Mouse (Mus musculus) embryonic facial prominence, embryonic 15.5 days (tissue): ENCODE measurements around the gene Fto. TPM values are rescaled to one million over a fixed set of nuclear protein-coding genes. Genes with fewer than 3 reads are reported as not detected.

Source experiments
- ATAC-seq: fragments of 200-750 bp; cut with Nextera tagmentation; 2 replicates; pipeline ENCODE4 v1.8.0; 2017; ENCODE audit warnings: low read depth, moderate TSS enrichment; ENCODE audit not compliant: insufficient number of reproducible peaks, low FRiP score, low TSS enrichment
- H3K27ac ChIP-seq: fragments of 300-500 bp; sonication (generic); replicated peaks from 2 replicates; pipeline ENCODE4 v1.5.1; 2015; ENCODE audit warnings: mild to moderate bottlenecking, inconsistent platforms
- H3K27me3 ChIP-seq: fragments of 300-500 bp; sonication (generic); 2 replicates; pipeline ENCODE4 v1.6.1; 2015; ENCODE audit warnings: inconsistent platforms
- H3K36me3 ChIP-seq: fragments of 300-500 bp; sonication (generic); 2 replicates; pipeline ENCODE4 v1.6.1; 2015; ENCODE audit warnings: mild to moderate bottlenecking, inconsistent platforms
- H3K4me1 ChIP-seq: fragments of 300-500 bp; sonication (generic); 2 replicates; pipeline ENCODE4 v1.6.1; 2015; ENCODE audit warnings: inconsistent platforms
- H3K4me2 ChIP-seq: fragments of 300-500 bp; sonication (generic); replicated peaks from 2 replicates; pipeline ENCODE4 v1.6.1; 2015; ENCODE audit warnings: mild to moderate bottlenecking, inconsistent platforms
- H3K4me3 ChIP-seq: fragments of 300-500 bp; sonication (generic); replicated peaks from 2 replicates; pipeline ENCODE4 v1.5.1; 2015; ENCODE audit warnings: mild to moderate bottlenecking, inconsistent platforms
- H3K9ac ChIP-seq: fragments of 300-500 bp; sonication (generic); 2 replicates; pipeline ENCODE4 v1.6.1; 2015; ENCODE audit warnings: inconsistent platforms
- H3K9me3 ChIP-seq: fragments of 300-500 bp; sonication (generic); replicated peaks from 2 replicates; pipeline ENCODE4 v1.6.1; 2016; ENCODE audit warnings: inconsistent platforms
- WGBS: fragments of 180-500 bp; shearing (Covaris S2); methylation state at CpG from one replicate; pipeline ENCODE4 v1.1.7; 2015; 5-methylcytosine and 5-hydroxymethylcytosine counted together
- polyA plus RNA-seq: library from polyadenylated mRNA; unstranded; fragments of >200 nt; fragmentation: Nextera tagmentation; extraction: Ambion mirVana; gene quantifications from 2 replicates; pipeline ENCODE4 v1.2.1, GENCODE M21; 2015

Fto gene
- polyA plus RNA-seq, 1 experiment from 2014 or later = 111 TPM

GRCm38 (mm10) chr8:91286237-91286636 lies 27.1 kb upstream of the Fto start:
- 64% methylated on average over 8 of the region's 8 CpGs for WGBS
- no peaks in the 10 kb centered on the region for H3K36me3 ChIP-seq
- no peak overlapping the region for H3K9ac ChIP-seq
- no peak for ATAC-seq
- no peak overlapping the region for H3K4me2 ChIP-seq
- no peaks in the 10 kb centered on the region for H3K27me3 ChIP-seq
- no peak overlapping the region for H3K27ac ChIP-seq
- H3K9me3 ChIP-seq = no peaks in the 10 kb centered on the region
- peaks cover 27% of the 10 kb centered on the region for H3K4me1 ChIP-seq
- H3K4me3 ChIP-seq = no peak overlapping the region

- H3K27ac ChIP-seq = no peak overlapping the region
- no peaks in the 10 kb centered on the region for H3K27me3 ChIP-seq
- WGBS = 45% methylated on average over 4 of the region's 4 CpGs
- no peak overlapping the region for H3K4me2 ChIP-seq
- H3K4me1 ChIP-seq = peaks cover 15% of the 10 kb centered on the region; the same call in 1 of the 2 replicates
- no peaks in the 10 kb centered on the region for H3K36me3 ChIP-seq
- no peak overlapping the region for H3K9ac ChIP-seq
- H3K4me3 ChIP-seq = no peak overlapping the region
- no peak for ATAC-seq
- no peaks in the 10 kb centered on the region for H3K9me3 ChIP-seq
These were observed 22.7 kb upstream of the Fto start for GRCm38 (mm10) chr8:91290576-91290975.

- 33% methylated on average over 5 of the region's 5 CpGs for WGBS
- no peak overlapping the region for H3K9ac ChIP-seq
These were observed 17.5 kb upstream of the Fto start for GRCm38 (mm10) chr8:91295786-91296185.

GRCm38 (mm10) chr8:91298672-91299071 lies 14.7 kb upstream of the Fto start:
- Histone ChIP-seq H3K4me1 (0 out of 2 replicates have a peak, but pooled peaks cover 4% of the 10 kb centered on the region), H3K4me3 (no peak overlapping the region), H3K27me3 (no peaks in the 10 kb centered on the region), H3K4me2 (no peak overlapping the region), H3K9me3 (no peaks in the 10 kb centered on the region), H3K9ac (no peak overlapping the region), H3K27ac (no peak overlapping the region), H3K36me3 (peaks cover 22% of the 10 kb centered on the region; the same call in 1 of the 2 replicates)
- WGBS = 74% methylated on average over 2 of the region's 2 CpGs
- ATAC-seq = no peak

More at GRCm38 (mm10) chr8:91295786-91296185, 17.5 kb upstream of the Fto start:
- Histone ChIP-seq H3K27me3 (no peaks in the 10 kb centered on the region), H3K9me3 (no peaks in the 10 kb centered on the region), H3K27ac (no peak overlapping the region), H3K4me3 (no peak overlapping the region), H3K4me1 (peaks cover 6% of the 10 kb centered on the region; the same call in 1 of the 2 replicates), H3K36me3 (peaks cover 13% of the 10 kb centered on the region; the same call in 1 of the 2 replicates), H3K4me2 (no peak overlapping the region)
- no peak; the same call in 1 of the 2 replicates for ATAC-seq

- 0 out of 2 replicates have a peak, but pooled peaks cover 3% of the 10 kb centered on the region for H3K4me1 ChIP-seq
- H3K27ac ChIP-seq = peak overlapping the region; percentile 65; the same call in 1 of the 2 replicates
- no peaks in the 10 kb centered on the region for H3K27me3 ChIP-seq
- peaks cover 17% of the 10 kb centered on the region; the same call in 1 of the 2 replicates for H3K36me3 ChIP-seq
- H3K9me3 ChIP-seq = no peaks in the 10 kb centered on the region
- no peak for ATAC-seq
- 48% methylated on average over 17 of the region's 17 CpGs for WGBS
- no peak overlapping the region for H3K4me3 ChIP-seq
- H3K4me2 ChIP-seq = no peak overlapping the region
- no peak overlapping the region for H3K9ac ChIP-seq
These were observed 8.6 kb upstream of the Fto start for GRCm38 (mm10) chr8:91304481-91305386.

- H3K9me3 ChIP-seq = no peaks in the 10 kb centered on the region
- peaks cover 18% of the 10 kb centered on the region for H3K4me1 ChIP-seq
- H3K4me3 ChIP-seq = peak overlapping the region; percentile 80
- peak overlapping the region; percentile 47; the same call in 1 of the 2 replicates for H3K9ac ChIP-seq
- no peaks in the 10 kb centered on the region for H3K27me3 ChIP-seq
- H3K27ac ChIP-seq = no peak overlapping the region
- no peak for ATAC-seq
- no peaks in the 10 kb centered on the region for H3K36me3 ChIP-seq
- H3K4me2 ChIP-seq = peak overlapping the region; percentile 64
- WGBS = 76% methylated on average over 2 of the region's 2 CpGs
These were observed 983 bp upstream of the Fto start for GRCm38 (mm10) chr8:91312342-91312741.

GRCm38 (mm10) chr8:91317567-91318227 lies 4.4 kb downstream of the Fto start:
- Histone ChIP-seq H3K9ac (no peak overlapping the region), H3K4me2 (no peak overlapping the region), H3K4me3 (no peak overlapping the region), H3K27ac (no peak overlapping the region), H3K27me3 (no peaks in the 10 kb centered on the region), H3K9me3 (no peaks in the 10 kb centered on the region), H3K4me1 (peaks cover 15% of the 10 kb centered on the region), H3K36me3 (peaks cover 4% of the 10 kb centered on the region; the same call in 1 of the 2 replicates)
- 92% methylated on average over 5 of the region's 5 CpGs for WGBS
- ATAC-seq = no peak

GRCm38 (mm10) chr8:91318938-91319729 lies 5.8 kb downstream of the Fto start:
- Histone ChIP-seq H3K36me3 (peaks cover 4% of the 10 kb centered on the region; the same call in 1 of the 2 replicates), H3K27ac (no peak overlapping the region), H3K4me2 (no peak overlapping the region), H3K9me3 (no peaks in the 10 kb centered on the region), H3K27me3 (no peaks in the 10 kb centered on the region), H3K4me1 (peaks cover 25% of the 10 kb centered on the region), H3K4me3 (no peak overlapping the region), H3K9ac (no peak overlapping the region)
- 83% methylated on average over 7 of the region's 7 CpGs for WGBS
- no peak for ATAC-seq

GRCm38 (mm10) chr8:91323511-91323910 lies 10.2 kb downstream of the Fto start:
- no peak for ATAC-seq
- 76% methylated on average over 7 of the region's 7 CpGs for WGBS

GRCm38 (mm10) chr8:91324271-91324670 lies 10.9 kb downstream of the Fto start:
- H3K4me1 ChIP-seq = peaks cover 21% of the 10 kb centered on the region
- WGBS = 60% methylated on average over 9 of the region's 9 CpGs
- H3K36me3 ChIP-seq = peaks cover 5% of the 10 kb centered on the region
- no peak overlapping the region for H3K27ac ChIP-seq
- no peak overlapping the region for H3K9ac ChIP-seq
- H3K4me3 ChIP-seq = no peak overlapping the region
- no peaks in the 10 kb centered on the region for H3K9me3 ChIP-seq
- no peaks in the 10 kb centered on the region for H3K27me3 ChIP-seq
- ATAC-seq = no peak
- no peak overlapping the region for H3K4me2 ChIP-seq

More at GRCm38 (mm10) chr8:91323511-91323910, 10.2 kb downstream of the Fto start:
- Histone ChIP-seq H3K4me1 (peaks cover 15% of the 10 kb centered on the region), H3K27ac (no peak overlapping the region), H3K4me3 (no peak overlapping the region), H3K9me3 (no peaks in the 10 kb centered on the region), H3K36me3 (peaks cover 6% of the 10 kb centered on the region), H3K9ac (no peak overlapping the region), H3K27me3 (no peaks in the 10 kb centered on the region), H3K4me2 (no peak overlapping the region)
